Mouse (Mus musculus): Measurements from ENCODE around the gene Sod2. TPM values are rescaled to one million over a fixed set of nuclear protein-coding genes. Genes with fewer than 3 reads are reported as not detected.

The Sod2 gene
- polyA plus RNA-seq (2012; ENCODE audit: low replicate concordance), result 283 and 458 TPM in 2 replicates

GRCm38 (mm10) chr17:13006546-13006945 lies at the start of gene Sod2:
TSS of gene Sod2 (plus strand) at chr17:13006846.

DNA sequence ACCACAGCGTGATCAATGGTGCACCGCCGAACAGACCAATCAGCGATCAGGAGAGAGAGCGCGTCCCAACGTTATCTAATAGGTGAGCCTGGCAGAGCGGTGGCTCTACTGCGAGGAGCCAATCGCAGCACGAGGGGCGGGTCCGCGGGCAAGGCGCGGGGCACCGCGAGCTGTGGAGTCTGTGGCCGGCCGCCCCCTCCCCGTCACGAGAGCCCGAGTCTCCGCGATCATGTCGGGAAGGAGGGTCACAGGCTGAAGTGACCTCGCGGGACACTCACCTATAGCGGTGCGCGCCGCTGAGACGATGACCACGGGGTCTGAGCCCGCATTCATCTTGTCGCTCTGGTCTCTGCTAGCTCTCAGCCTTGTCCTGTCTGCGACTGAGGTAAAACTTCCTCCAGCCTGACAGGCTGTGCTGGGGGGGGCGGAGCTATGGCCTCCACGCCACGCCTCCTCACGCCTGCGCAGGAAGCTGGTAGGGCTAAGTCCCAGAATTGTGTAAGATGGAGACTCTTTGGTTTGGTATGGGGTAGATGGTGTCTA lies 46.2 kb upstream of the Sod2 start, which contains the start of gene Acat2:
Gene Acat2, minus strand, starts transcription at position 417 of the 543 bp plus-strand sequence.

GRCm38 (mm10) chr17:12994069-12994468 lies 12.6 kb upstream of the Sod2 start, which contains the start of gene Wtap:
TSS of gene Wtap (minus strand) at chr17:12994169.

GRCm38 (mm10) chr17:13052124-13052813 lies 45.6 kb downstream of the Sod2 start, which contains the start of gene Gpr31b:
TSS of gene Gpr31b (minus strand) at chr17:13052296.

GRCm38 (mm10) chr17:13060804-13061203 lies 54.2 kb downstream of the Sod2 start, which contains the start of gene Tcp10b:
TSS of gene Tcp10b (plus strand) at chr17:13061104.

Other genes starting within 250 kb of the Sod2 start
- gene Igf2r, start 237.2 kb upstream of the Sod2 start, polyA plus RNA-seq (2012; ENCODE audit: low replicate concordance), result 3.1 and 4.5 TPM in 2 replicates
- gene Mas1, start 138.7 kb upstream of the Sod2 start, polyA plus RNA-seq (2012; ENCODE audit: low replicate concordance), result not detected in 2 replicates
- not detected in 2 replicates for gene Mrgprh, start 130.8 kb upstream of the Sod2 start, polyA plus RNA-seq (2012; ENCODE audit: low replicate concordance)
- 0.51 and 0.82 TPM in 2 replicates for gene Pnldc1, start 96.6 kb upstream of the Sod2 start, polyA plus RNA-seq (2012; ENCODE audit: low replicate concordance)
- 7.2 and 49.7 TPM in 2 replicates for gene Tcp1, start 91.1 kb upstream of the Sod2 start, polyA plus RNA-seq (2012; ENCODE audit: low replicate concordance)
- gene Mrpl18, start 90.5 kb upstream of the Sod2 start, polyA plus RNA-seq (2012; ENCODE audit: low replicate concordance), result 16.2 and 51.3 TPM in 2 replicates
- gene Acat3, start 66.2 kb upstream of the Sod2 start, polyA plus RNA-seq (2012; ENCODE audit: low replicate concordance), result not detected in 2 replicates
- 1.2 and 2.2 TPM in 2 replicates for gene Acat2, start 46.1 kb upstream of the Sod2 start, polyA plus RNA-seq (2012; ENCODE audit: low replicate concordance)
- 17.9 and 19.2 TPM in 2 replicates for gene Wtap, start 12.7 kb upstream of the Sod2 start, polyA plus RNA-seq (2012; ENCODE audit: low replicate concordance)
- not detected in 2 replicates for gene Gpr31b, start 45.5 kb downstream of the Sod2 start, polyA plus RNA-seq (2012; ENCODE audit: low replicate concordance)
- not detected in 2 replicates for gene Tcp10b, start 54.3 kb downstream of the Sod2 start, polyA plus RNA-seq (2012; ENCODE audit: low replicate concordance)
- not detected in 2 replicates for gene Unc93a, start 125.0 kb downstream of the Sod2 start, polyA plus RNA-seq (2012; ENCODE audit: low replicate concordance)
- not detected in 2 replicates for gene Smok2a, start 214.3 kb downstream of the Sod2 start, polyA plus RNA-seq (2012; ENCODE audit: low replicate concordance)
- gene Smok2b, start 223.4 kb downstream of the Sod2 start, polyA plus RNA-seq (2012; ENCODE audit: low replicate concordance), result not detected in 2 replicates

All from leukemia stem cell, adult 10-12 weeks (primary cell).